Mouse (Mus musculus) brain, embryonic 14.5 days (tissue): ENCODE measurements at regions not wholly inside any gene's neighbourhood (a gene's known extent, or its start where the extent isn't known, plus 50 kb on each side); places are given as distances from the start of the nearest gene placed in this dataset.

Source experiments
- DNase-seq: peaks from one replicate; pipeline ENCODE4 v3.0.0-alpha.2; 2011; ENCODE audit warnings: low read depth
- CTCF ChIP-seq: fragments of 200-500 bp; IDR thresholded peaks from 2 replicates; pipeline ENCODE4 v1.5.1; 2012; ENCODE audit warnings: inconsistent platforms, mild to moderate bottlenecking, moderate library complexity, borderline replicate concordance; ENCODE audit not compliant: insufficient read depth, insufficient read length; ENCODE audit errors: extremely low read depth
- POLR2A ChIP-seq: fragments of 200-500 bp; IDR thresholded peaks from 2 replicates; pipeline ENCODE4 v1.6.1; 2012; ENCODE audit warnings: mild to moderate bottlenecking, inconsistent platforms, borderline replicate concordance; ENCODE audit not compliant: poor library complexity, insufficient read depth, insufficient read length, severe bottlenecking; ENCODE audit errors: extremely low read depth

DNA sequence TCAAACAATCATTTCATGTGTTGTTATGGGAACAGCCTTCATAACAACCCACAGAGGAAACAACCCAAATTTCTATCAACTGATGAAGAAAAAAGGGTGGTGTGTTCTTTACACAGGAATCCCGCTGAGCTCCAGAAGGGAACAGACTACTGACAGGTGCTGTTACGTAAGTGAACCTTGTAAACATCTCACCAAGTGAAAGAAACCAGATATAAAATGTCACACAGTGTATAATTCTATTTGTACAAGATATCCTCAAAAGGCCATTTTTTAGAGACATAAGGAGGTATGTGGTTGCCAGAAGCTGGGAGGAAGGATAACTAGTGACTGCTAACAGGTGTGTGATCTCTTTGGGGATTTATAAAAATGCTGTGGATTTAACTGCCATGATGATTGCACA lies 119.9 kb downstream of the Plod2 start:
- no peak for DNase-seq
- no peak for TF ChIP-seq CTCF
- no peak for TF ChIP-seq POLR2A

DNA sequence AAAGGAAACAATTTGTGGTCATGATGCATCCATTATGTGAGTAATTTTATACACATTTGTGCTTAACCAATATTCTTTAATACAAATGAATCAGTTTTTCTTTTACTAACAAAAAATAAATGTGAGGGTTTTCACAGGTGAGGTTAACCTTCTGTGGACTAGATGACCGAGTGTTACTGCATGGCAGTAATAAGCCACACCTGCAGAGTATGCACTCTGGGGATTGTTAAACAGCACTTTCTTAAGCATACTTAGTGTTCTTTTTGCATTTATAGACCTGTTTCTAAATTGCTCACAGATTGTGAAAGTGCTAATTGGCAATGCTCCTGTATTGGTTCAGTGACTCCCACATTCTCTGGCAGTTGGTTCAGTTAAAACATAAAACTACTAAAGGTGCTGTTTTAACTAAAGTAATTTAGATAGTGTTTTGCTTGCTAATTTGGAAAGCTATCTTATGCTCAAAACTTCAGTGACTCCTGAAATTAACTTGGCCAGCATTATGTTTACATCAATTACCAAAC lies 125.4 kb downstream of the Plod2 start:
- no peak for DNase-seq
- TF ChIP-seq CTCF (no peak), POLR2A (no peak)

DNA sequence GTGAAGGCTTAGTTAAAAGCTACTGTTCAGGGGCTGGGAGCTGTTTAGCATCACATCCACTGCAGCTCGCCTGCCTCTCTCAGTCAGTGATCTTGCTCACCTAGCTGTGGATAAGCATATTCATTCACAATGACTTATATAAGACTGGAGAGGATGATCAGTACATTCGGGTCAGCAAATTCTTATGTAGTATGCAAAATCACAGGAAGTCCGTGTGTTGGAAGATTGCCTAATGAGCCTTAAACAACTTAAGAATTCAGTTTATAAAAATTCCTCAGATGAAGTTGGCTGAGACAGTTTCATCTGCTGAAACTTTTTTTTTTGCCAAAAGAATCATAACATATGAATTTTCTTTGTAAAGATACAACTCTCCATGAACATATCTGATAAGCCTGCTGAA lies 129.9 kb downstream of the Plod2 start:
- DNase-seq, result no peak
- no peak for TF ChIP-seq POLR2A
- TF ChIP-seq CTCF, result no peak

DNA sequence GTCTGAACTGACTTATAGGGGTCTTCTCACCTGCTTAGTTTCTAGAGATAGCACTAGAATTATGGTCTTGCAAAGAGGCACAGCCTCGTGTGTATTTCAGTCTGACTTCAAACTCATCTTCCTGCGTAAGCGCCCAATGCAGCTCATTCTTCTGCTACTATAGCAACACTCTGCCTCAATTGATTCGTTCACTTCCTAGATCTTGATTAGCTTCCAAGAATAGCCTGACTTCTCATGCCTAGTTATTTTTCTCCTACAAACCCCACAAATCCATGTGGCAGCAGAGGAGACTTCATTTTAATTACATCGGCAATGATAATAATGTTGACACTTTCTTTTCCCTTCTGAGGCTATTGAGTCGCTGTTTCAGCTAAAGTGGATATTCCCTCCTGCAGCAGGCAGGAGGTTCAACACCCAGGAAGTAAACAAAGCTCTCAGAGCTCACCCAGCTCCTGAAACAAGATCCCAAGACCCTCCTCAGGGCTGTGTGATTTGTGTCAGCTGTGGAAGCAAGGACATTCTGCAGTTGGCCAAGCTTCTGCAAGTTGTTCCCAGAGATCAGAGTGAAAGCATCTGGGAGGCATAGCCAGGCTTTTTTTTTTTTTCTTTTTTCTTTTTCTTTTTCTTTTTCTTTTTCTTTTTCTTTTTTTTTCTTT lies 152.5 kb downstream of the Plod2 start:
- peak; percentile 20 for DNase-seq
- TF ChIP-seq CTCF (no peak), POLR2A (no peak)

DNA sequence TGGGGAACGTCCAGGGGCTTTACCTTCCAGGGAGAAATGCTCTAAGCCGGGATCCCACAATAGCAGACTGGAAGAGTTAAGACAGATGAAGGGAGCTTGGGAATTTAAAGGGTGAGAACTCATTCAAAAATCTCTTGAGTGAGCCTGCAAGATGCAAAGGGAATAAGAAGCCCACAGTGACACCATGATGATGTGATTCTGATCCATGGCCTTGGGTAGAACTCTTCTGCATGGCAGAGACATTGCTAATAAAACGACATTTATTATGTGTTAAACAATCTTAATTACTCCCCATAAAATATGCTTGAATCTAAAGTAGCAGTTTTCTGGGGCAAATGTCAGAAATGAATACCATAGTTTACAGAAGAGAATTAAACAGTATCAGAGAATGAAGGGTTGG lies 155.9 kb downstream of the Plod2 start:
- TF ChIP-seq CTCF (no peak), POLR2A (no peak)
- DNase-seq, result no peak

DNA sequence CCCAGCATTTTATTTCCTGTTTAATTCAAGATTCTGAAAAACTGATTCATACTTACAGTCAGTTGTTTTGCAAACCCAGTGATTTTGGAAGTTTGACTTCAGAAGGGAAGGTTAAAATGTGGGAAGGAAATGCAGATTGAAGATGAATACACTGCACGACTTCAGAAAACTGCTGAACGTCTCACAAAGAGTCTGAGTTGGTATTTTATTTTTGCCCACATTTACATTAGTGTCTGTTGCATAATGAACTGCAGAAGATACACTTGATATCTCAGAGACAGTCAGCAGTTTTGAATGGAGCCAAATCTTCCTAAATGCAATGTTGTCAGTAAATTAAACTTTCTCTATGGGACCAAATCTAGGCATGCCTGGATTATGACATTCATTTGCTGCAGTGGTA lies 162.7 kb downstream of the Plod2 start:
- DNase-seq, result no peak
- TF ChIP-seq CTCF (no peak), POLR2A (no peak)

DNA sequence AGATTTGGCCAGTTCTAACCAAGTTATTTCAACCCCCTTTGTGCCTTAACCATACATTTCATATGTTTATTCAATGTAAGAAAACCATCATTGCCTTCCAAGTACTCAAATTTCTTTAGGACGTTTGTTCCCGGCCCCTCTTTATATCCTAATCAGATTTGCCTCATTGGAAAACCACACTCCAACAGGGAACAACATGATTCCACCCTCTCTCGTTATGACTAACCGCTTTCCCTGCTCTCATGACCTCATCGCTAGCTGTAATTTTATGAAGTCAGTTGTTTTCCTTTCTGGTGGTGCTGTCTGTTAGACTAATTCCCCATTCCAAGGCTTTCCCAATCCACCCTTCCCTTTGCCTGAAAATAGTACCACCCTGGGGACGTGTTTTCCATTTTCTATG lies 165.0 kb downstream of the Plod2 start:
- TF ChIP-seq CTCF (no peak), POLR2A (no peak)
- DNase-seq, result no peak

DNA sequence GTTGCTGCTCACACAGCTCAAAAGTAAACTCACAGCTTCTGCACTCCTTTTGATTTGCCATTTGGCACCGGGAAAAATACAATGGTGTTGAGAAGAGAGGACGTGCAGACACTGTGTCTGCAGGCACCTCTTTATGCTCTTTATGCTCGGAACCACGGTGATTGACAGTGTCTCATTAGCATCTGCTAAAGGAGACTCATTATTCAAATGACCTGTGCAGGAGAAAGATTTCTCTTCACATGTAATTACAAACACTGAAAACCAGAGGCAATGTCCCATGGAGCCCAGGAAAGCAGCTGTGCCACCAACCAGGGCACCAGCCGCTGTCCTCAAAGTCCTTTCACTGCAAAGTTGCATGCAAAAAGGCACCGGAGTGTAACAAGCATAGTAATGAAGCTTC lies 175.2 kb downstream of the Plod2 start:
- no peak for TF ChIP-seq POLR2A
- no peak for TF ChIP-seq CTCF
- peak; percentile 88 for DNase-seq

DNA sequence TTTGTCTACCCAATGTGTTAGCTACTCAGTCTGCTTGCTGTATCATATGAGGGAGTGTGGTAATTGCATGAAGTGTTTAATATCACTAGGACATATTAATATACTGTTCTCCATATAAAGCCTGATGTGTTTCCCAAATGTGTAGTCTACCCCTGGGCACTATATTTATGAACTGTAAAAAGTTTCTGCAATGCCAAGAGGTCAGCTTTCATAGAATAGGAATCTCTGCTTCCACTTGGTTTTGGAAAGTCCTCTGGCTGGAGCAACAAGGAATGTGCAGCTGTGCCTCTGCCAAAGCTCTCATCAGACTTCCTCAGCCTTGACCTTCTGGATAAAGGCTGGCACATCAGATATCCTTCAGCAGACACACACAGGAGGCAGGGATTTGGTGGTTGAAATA lies 176.3 kb downstream of the Plod2 start:
- DNase-seq, result peak; percentile 14
- TF ChIP-seq POLR2A, result no peak
- TF ChIP-seq CTCF, result no peak

DNA sequence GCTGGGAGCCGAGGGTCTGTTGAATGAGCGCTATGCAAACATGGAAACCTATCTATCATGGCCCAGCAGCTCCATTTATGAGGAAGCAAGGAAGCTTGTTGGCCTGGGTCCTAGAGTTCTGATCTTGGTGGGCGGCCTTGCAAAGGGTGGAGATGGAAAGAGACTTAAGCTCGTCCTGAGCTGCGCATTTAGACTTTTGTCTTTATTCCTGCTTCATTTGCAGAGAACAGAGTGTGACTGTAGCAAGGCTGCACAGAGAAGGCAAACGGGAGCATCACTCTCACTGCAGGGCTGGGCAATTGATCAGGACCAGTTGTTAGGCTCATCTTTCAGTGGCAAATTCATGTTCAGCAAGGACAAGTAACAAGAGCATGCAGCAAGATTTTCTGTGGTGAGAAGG lies 177.2 kb downstream of the Plod2 start:
- DNase-seq, result peak; percentile 39

DNA sequence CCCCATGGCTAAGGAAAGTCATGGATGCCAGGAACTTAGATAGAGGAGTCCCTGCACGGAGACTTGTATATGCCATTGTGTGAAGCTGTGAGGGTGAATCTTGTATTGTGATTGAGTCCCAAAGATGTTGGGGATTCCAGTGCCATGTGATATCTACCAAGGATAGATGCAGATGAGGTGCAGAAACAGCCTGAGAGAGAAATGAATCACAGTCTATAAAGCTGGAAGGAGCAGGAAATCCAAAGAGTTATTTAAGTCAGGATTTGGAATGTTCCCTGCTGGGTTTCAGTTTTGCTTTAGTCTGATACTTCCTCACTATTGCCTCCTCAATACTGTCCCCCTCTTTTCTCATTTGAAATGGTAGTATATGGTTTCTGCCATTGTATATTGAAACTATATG lies 186.8 kb downstream of the Plod2 start:
- TF ChIP-seq POLR2A, result no peak
- no peak for TF ChIP-seq CTCF
- no peak for DNase-seq

More for the DNA sequence above, 177.2 kb downstream of the Plod2 start:
- TF ChIP-seq CTCF (no peak), POLR2A (no peak)

DNA sequence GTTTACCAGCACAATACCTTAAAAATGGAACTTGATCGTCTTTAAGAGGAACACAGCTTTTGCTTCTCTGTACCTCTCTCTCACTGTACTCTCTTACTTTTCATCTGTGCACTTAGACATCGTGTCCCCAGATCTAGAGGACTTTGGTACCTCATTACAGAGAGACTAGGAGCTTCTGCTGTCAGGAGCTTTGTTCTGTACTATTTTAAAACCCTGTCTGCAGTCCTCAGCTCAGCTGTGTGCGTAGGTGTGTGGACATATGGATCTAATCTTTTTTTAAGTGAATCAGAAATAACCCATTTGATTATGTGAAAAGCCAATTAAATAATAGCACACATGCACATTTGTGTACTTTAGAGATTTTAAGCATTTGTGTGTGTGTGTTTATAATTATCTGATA lies 189.4 kb downstream of the Plod2 start:
- TF ChIP-seq CTCF (no peak), POLR2A (no peak)
- DNase-seq, result no peak
